Mouse (Mus musculus): Measurements from ENCODE around the gene Tm4sf4. TPM values are rescaled to one million over a fixed set of nuclear protein-coding genes. Genes with fewer than 3 reads are reported as not detected.

Tm4sf4 gene
- polyA plus RNA-seq, 1 experiment = 0.70 TPM

DNA sequence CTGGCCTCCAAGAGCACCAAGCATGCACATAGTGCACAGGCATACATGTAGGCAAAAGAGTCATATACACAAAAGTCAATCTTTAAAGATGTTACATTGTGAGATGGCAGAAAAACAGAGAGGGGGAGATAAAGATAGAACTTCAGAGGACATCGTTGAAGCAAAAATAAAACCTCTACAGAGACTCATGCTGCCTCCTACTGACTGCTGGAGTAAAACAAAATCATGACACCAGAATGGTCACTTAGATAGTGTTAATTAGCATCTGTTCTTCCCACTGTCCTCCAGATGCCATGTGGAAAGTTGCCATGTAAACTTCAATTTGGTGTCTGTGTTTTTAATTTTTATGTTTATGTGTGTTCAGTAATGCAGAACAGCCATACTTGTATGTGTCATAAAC is 22.8 kb downstream of the Tm4sf4 start:
- H3K4me3 ChIP-seq (ENCODE audit: insufficient read depth, low read depth, low read length) = no peak overlapping the region
- no peak overlapping the region for H3K27ac ChIP-seq (ENCODE audit: insufficient read depth, low read depth, low read length)
- H3K4me1 ChIP-seq (ENCODE audit: control insufficient read depth, insufficient read depth, low read length) = peaks cover 9% of the 10 kb centered on the region; the same call in 1 of the 2 replicates
- H3K36me3 ChIP-seq (ENCODE audit: control insufficient read depth, insufficient read depth, low read length) = no peaks in the 10 kb centered on the region
- H3K27me3 ChIP-seq (replicated peaks; ENCODE audit: control insufficient read depth, insufficient read depth, low read length) = no peaks in the 10 kb centered on the region
- TF ChIP-seq POLR2A (IDR thresholded peaks at IDR 0.05; ENCODE audit: low read depth, low read length) = no peak
- TF ChIP-seq CTCF (conservative IDR thresholded peaks at IDR 0.05; ENCODE audit: insufficient read depth, insufficient read length, low read depth, low read length) = 0 out of 2 replicates have a peak, but pooled peaks have one; percentile 10
- WGBS = 13% methylated on average over 1 of the region's 1 CpGs
- no peak for DNase-seq

- Histone ChIP-seq H3K4me1 (ENCODE audit: control insufficient read depth, insufficient read depth, low read length) (peaks cover 9% of the 10 kb centered on the region; the same call in 1 of the 2 replicates), H3K4me3 (ENCODE audit: insufficient read depth, low read depth, low read length) (no peak overlapping the region), H3K27me3 (replicated peaks; ENCODE audit: control insufficient read depth, insufficient read depth, low read length) (no peaks in the 10 kb centered on the region), H3K36me3 (ENCODE audit: control insufficient read depth, insufficient read depth, low read length) (no peaks in the 10 kb centered on the region), H3K27ac (ENCODE audit: insufficient read depth, low read depth, low read length) (no peak overlapping the region)
- TF ChIP-seq POLR2A (IDR thresholded peaks at IDR 0.05; ENCODE audit: low read depth, low read length) = no peak
- TF ChIP-seq CTCF (conservative IDR thresholded peaks at IDR 0.05; ENCODE audit: insufficient read depth, insufficient read length, low read depth, low read length) = peak; percentile 85
- peak; percentile 83 for DNase-seq
- 24% methylated on average over 5 of the region's 5 CpGs for WGBS
These were observed 23.3 kb downstream of the Tm4sf4 start for GRCm38 (mm10) chr3:57448445-57448844.

DNA sequence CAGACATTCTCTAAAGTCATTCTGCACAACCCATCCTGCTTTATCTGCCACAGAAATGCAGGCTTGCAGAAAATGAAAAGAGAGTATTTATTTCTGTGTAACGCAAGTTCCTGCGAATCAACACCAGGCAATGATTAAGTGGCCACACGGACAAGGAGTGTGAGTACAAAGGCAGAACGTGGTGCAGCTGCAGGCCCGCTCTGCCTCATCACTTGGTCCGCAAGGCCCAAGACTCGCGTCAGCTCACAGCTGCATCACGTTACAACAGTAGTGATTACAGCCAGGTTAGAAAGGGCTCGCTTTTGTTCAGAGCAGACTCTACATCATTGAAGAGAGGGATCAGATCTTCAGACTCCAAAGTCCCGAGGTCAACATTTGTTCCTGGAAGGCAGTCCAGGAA is 33.5 kb downstream of the Tm4sf4 start:
- no peaks in the 10 kb centered on the region for H3K4me1 ChIP-seq (ENCODE audit: control insufficient read depth, insufficient read depth, low read length)
- 56% methylated on average over 11 of the region's 11 CpGs for WGBS
- DNase-seq = no peak

DNA sequence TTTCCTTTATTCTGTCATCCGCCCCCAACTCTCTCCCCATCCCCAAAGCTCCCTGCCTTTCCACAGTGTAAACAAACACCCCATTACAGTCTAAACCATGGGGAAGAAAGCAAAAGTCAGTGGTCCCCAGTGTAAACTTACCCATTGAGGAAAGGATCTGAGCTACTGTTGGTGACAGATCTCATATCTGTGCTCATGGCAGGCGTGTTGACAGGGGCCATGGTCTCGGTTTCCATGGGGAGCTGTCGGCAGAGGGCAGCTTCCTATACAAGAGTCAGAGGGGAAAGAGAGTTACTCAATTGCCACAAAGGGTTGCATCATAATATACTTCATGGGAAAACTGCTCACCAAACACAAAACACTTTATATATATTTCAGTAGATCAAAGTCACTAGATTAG is 38.2 kb downstream of the Tm4sf4 start:
- no peaks in the 10 kb centered on the region for H3K27me3 ChIP-seq (replicated peaks; ENCODE audit: control insufficient read depth, insufficient read depth, low read length)
- DNase-seq = no peak
- H3K36me3 ChIP-seq (ENCODE audit: control insufficient read depth, insufficient read depth, low read length) = no peaks in the 10 kb centered on the region; the same call in none of the 2 replicates
- TF ChIP-seq POLR2A (IDR thresholded peaks at IDR 0.05; ENCODE audit: low read depth, low read length) (no peak), CTCF (conservative IDR thresholded peaks at IDR 0.05; ENCODE audit: insufficient read depth, insufficient read length, low read depth, low read length) (no peak)
- WGBS = 92% methylated on average over 4 of the region's 4 CpGs
- H3K27ac ChIP-seq (ENCODE audit: insufficient read depth, low read depth, low read length) = no peak overlapping the region
- no peak overlapping the region for H3K4me3 ChIP-seq (ENCODE audit: insufficient read depth, low read depth, low read length)
- no peaks in the 10 kb centered on the region for H3K4me1 ChIP-seq (ENCODE audit: control insufficient read depth, insufficient read depth, low read length)

More for the DNA sequence above, 33.5 kb downstream of the Tm4sf4 start:
- no peaks in the 10 kb centered on the region for H3K27me3 ChIP-seq (replicated peaks; ENCODE audit: control insufficient read depth, insufficient read depth, low read length)
- H3K27ac ChIP-seq (ENCODE audit: insufficient read depth, low read depth, low read length) = no peak overlapping the region
- TF ChIP-seq POLR2A (IDR thresholded peaks at IDR 0.05; ENCODE audit: low read depth, low read length) (no peak), CTCF (conservative IDR thresholded peaks at IDR 0.05; ENCODE audit: insufficient read depth, insufficient read length, low read depth, low read length) (no peak)
- no peak overlapping the region for H3K4me3 ChIP-seq (ENCODE audit: insufficient read depth, low read depth, low read length)
- no peaks in the 10 kb centered on the region; the same call in none of the 2 replicates for H3K36me3 ChIP-seq (ENCODE audit: control insufficient read depth, insufficient read depth, low read length)

DNA sequence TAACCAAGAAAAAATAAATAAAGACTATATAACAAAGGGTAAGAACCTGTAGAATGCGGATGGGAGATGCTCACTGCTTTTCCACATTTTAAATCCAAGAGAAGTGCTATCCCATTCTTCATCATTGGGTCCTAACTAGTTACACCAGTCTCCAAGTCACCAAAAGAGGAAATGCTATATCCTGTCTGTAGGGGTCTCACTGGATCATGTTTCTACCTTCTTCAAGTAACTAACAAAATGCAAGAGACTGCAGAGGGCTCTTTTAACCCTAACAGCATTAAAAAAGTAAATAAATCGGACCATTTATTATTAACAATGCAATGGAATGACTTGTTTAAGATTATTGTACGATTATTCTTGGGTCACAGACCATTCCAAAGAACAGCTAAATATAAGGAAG is 41.2 kb downstream of the Tm4sf4 start:
- Histone ChIP-seq H3K36me3 (ENCODE audit: control insufficient read depth, insufficient read depth, low read length) (no peaks in the 10 kb centered on the region; the same call in none of the 2 replicates), H3K4me1 (ENCODE audit: control insufficient read depth, insufficient read depth, low read length) (peaks cover 11% of the 10 kb centered on the region), H3K27me3 (replicated peaks; ENCODE audit: control insufficient read depth, insufficient read depth, low read length) (no peaks in the 10 kb centered on the region), H3K4me3 (ENCODE audit: insufficient read depth, low read depth, low read length) (no peak overlapping the region), H3K27ac (ENCODE audit: insufficient read depth, low read depth, low read length) (no peak overlapping the region)
- peak; percentile 44 for DNase-seq
- 68% methylated on average over 3 of the region's 3 CpGs for WGBS
- no peak for TF ChIP-seq POLR2A (IDR thresholded peaks at IDR 0.05; ENCODE audit: low read depth, low read length)
- TF ChIP-seq CTCF (conservative IDR thresholded peaks at IDR 0.05; ENCODE audit: insufficient read depth, insufficient read length, low read depth, low read length) = no peak

GRCm38 (mm10) chr3:57469325-57469724 is 44.2 kb downstream of the Tm4sf4 start:
- Histone ChIP-seq H3K4me3 (ENCODE audit: insufficient read depth, low read depth, low read length) (no peak overlapping the region), H3K36me3 (ENCODE audit: control insufficient read depth, insufficient read depth, low read length) (no peaks in the 10 kb centered on the region), H3K27me3 (replicated peaks; ENCODE audit: control insufficient read depth, insufficient read depth, low read length) (no peaks in the 10 kb centered on the region), H3K4me1 (ENCODE audit: control insufficient read depth, insufficient read depth, low read length) (peaks cover 27% of the 10 kb centered on the region), H3K27ac (ENCODE audit: insufficient read depth, low read depth, low read length) (no peak overlapping the region)
- DNase-seq = no peak
- TF ChIP-seq CTCF (conservative IDR thresholded peaks at IDR 0.05; ENCODE audit: insufficient read depth, insufficient read length, low read depth, low read length) = no peak
- no peak for TF ChIP-seq POLR2A (IDR thresholded peaks at IDR 0.05; ENCODE audit: low read depth, low read length)
- 94% methylated on average over 3 of the region's 3 CpGs for WGBS

- Histone ChIP-seq H3K4me1 (ENCODE audit: control insufficient read depth, insufficient read depth, low read length) (peaks cover 27% of the 10 kb centered on the region), H3K27me3 (replicated peaks; ENCODE audit: control insufficient read depth, insufficient read depth, low read length) (no peaks in the 10 kb centered on the region), H3K36me3 (ENCODE audit: control insufficient read depth, insufficient read depth, low read length) (no peaks in the 10 kb centered on the region), H3K4me3 (ENCODE audit: insufficient read depth, low read depth, low read length) (no peak overlapping the region), H3K27ac (ENCODE audit: insufficient read depth, low read depth, low read length) (peak overlapping the region; percentile 86)
- TF ChIP-seq CTCF (conservative IDR thresholded peaks at IDR 0.05; ENCODE audit: insufficient read depth, insufficient read length, low read depth, low read length) (peak; percentile 85), POLR2A (IDR thresholded peaks at IDR 0.05; ENCODE audit: low read depth, low read length) (no peak)
- 7% methylated on average over 5 of the region's 5 CpGs for WGBS
- peak; percentile 84 for DNase-seq
These were observed 45.2 kb downstream of the Tm4sf4 start for GRCm38 (mm10) chr3:57470326-57470725.

Measured in kidney, adult 2 months (tissue).